Mouse (Mus musculus): ENCODE measurements at regions not wholly inside any gene's neighbourhood (a gene's known extent, or its start where the extent isn't known, plus 50 kb on each side); places are given as distances from the start of the nearest gene placed in this dataset.

DNA sequence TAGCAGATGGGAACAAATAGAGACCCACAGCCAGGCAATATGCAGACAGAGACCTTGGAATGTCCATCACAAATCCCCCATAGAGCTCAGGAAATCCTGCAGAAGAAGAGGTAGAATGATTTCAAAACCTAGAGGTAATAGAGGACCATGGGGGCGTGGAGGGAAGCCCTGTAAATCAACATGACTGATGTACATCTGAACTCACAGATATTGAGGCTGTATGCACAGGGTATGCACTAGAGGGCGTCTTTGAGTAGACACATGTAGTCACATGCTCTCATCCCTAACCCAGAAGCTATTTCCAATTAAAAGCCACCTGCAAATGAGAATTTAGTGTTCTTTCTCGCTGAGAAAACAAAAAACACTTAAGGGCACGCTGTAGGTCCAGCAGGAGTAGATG lies 941.1 kb downstream of the Robo2 start:
- peak; percentile 43 for TF ChIP-seq CTCF (conservative IDR thresholded peaks at IDR 0.05; ENCODE audit: low read length)
- no peak for TF ChIP-seq NANOG (IDR thresholded peaks at IDR 0.05; ENCODE audit: borderline replicate concordance, low read length)

Measured in E14TG2a.4 (cell line).